Mouse (Mus musculus) T-cell, adult 2 months (primary cell): Measurements from ENCODE around the gene Tbxas1.

Experiments
- DNase-seq: peaks from one replicate; pipeline ENCODE4 v3.0.0; 2022; ENCODE audit warnings: low spot score

Tbxas1 gene

DNA sequence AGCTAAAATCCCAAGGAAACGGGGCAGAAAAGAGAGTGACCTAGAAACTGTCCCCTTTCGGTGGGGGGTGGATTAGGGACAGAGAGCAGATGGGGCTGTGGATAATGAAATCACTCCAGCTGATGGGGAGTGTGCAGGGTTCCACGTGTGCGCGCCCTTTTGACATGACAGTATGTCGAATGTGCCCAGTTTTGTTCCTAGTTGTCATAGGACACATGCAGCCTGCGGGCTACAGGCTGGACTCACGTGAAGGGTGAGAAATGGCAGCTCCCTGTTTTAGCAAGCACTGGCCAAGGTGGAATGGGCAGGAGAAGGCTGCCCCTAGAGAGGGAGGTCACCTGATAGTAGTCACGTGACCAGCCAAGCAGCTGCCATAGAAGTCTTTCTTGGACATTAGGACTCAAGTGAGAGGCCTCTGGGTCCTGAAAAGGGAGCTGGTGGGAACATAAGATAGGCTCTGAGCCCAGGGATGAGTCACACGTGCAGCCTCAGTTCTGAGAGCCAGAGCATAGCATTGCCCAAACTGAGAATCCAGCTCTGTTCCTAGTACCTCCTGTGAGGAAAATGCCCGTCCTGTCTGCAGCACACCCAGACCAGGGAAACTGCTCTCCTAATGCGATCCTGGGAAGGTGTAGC lies 85.7 kb downstream of the Tbxas1 start:
- DNase-seq: no peak

- no peak for DNase-seq
Observed at GRCm38 (mm10) chr6:38961427-38962033, 86.3 kb downstream of the Tbxas1 start.

GRCm38 (mm10) chr6:38966839-38967238 lies 91.6 kb downstream of the Tbxas1 start:
- no peak for DNase-seq

- no peak for DNase-seq
Observed at GRCm38 (mm10) chr6:38967288-38967687, 92.1 kb downstream of the Tbxas1 start.

- no peak for DNase-seq
Observed at GRCm38 (mm10) chr6:38967988-38968387, 92.8 kb downstream of the Tbxas1 start.

DNA sequence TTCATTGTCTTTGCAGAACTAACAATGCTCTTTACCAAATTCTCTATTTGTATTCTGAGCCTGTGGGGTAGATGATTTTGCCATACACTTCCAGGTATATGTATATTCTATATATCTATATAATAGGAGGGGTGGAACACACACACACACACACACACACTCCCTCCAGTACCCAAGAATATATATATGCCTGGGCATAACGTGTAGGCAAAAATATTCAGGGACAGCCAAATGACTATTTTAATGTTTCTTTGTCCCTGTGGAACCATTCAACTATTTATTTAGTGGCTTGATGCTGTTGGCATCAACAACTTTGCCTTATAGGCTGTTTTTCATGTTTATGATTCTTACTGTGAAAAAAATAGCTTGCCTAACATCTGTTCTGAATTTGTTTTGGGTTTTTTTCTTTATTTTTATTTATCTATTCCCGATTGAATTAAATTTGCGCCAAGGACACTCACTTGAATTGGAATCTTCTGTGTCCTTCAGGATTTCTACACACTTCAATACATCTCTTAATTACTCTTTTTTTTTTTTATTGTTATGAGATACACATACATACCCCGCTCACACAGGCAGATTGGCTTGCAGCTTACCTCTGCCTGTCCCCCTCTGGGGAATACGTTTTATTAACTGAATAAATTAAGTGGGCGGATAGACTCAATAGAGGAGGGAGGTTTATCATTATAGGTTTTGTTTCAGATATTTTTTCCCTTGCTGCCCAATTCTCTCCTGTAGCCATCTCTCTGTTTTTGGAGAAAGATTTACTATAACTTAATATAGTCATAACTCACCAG lies 94.9 kb downstream of the Tbxas1 start:
- DNase-seq: no peak

GRCm38 (mm10) chr6:38970759-38971158 lies 95.6 kb downstream of the Tbxas1 start:
- DNase-seq: no peak

- no peak for DNase-seq
Observed at GRCm38 (mm10) chr6:38972826-38973225, 97.6 kb downstream of the Tbxas1 start.

GRCm38 (mm10) chr6:38973441-38974161 lies 98.4 kb downstream of the Tbxas1 start:
- no peak for DNase-seq

- no peak for DNase-seq
Observed at GRCm38 (mm10) chr6:38974162-38974525, 98.9 kb downstream of the Tbxas1 start.

GRCm38 (mm10) chr6:38974536-38975268 lies 99.5 kb downstream of the Tbxas1 start:
- no peak for DNase-seq

- no peak for DNase-seq
Observed at GRCm38 (mm10) chr6:38975866-38976265, 100.7 kb downstream of the Tbxas1 start.

DNA sequence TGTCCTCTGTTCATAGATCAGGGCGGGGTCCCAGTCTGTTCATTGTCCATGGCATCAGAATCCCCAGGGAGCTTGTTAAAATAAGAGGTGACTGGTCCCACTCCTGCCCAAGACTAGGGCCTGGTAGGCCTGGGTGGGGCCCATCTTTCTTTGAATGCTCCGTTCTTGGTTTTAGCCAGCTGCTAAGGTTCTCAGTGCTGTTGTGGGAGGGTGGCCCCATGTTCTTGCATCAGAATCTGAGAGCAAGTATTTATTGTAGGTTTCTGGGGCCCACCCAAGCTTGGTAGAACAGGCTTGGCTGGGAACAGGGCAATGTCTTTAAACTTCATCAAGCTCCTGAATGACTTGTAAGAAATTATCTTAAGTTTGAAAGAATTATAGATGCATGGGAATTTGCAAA lies 101.2 kb downstream of the Tbxas1 start:
- no peak for DNase-seq

DNA sequence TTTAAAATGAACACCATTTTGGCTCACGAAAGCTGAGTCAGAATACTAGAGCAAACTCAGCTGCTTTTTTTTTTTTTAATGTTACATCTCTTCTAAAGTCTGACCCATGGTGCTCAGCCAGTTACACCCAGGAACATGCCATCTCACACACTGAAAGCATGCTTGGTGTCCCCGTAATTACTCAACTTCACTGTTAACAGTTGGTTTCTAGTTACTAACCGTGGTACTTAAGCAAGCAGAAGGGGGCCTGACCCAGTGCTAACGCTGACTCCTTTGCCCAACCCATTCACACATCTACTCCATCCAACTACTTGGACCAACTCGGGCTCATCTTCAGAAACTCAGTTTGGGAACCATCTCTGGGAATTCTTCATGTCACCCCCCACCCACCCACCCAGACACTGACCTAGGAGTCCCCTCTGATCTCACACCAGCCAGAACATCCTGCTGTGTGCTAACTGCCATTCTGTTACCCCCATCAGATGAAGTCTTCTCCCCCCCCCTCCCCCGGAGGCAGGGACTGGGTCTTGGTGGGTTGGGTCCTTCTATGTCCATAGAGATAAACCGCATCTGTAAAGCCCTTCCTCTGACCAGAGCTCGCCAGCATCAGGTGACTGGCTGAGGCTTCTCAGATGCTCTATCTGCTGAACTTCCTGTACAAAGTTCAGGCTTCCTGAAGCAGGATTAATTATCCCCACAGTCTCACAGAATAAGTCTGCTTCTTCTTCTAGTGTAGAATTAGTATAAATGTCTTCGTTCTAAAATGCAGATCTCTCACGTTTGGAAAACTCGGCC lies 105.9 kb downstream of the Tbxas1 start:
- no peak for DNase-seq

DNA sequence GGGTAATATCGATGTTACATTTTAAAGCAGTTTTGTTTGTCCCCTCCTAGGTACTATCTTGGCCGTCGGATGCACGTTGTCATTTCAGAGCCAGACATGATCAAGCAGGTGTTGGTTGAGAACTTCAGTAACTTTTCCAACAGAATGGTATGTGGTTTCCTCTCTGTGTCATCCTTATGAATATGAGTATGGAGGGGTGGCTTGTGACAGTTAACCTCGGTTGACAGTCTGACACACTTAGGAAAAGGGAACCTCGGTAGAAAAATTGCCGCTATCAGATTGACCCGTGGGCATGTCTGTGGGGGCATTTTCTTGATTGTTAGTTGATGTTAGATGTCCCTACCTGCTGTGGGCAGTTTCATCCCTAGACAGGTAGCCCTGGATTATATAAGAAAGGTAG lies 106.9 kb downstream of the Tbxas1 start:
- DNase-seq: no peak

- no peak for DNase-seq
Observed at GRCm38 (mm10) chr6:38982656-38983055, 107.5 kb downstream of the Tbxas1 start.

- no peak for DNase-seq
Observed at GRCm38 (mm10) chr6:38983060-38983459, 107.9 kb downstream of the Tbxas1 start.

GRCm38 (mm10) chr6:38984626-38985025 lies 109.4 kb downstream of the Tbxas1 start:
- DNase-seq: no peak

DNA sequence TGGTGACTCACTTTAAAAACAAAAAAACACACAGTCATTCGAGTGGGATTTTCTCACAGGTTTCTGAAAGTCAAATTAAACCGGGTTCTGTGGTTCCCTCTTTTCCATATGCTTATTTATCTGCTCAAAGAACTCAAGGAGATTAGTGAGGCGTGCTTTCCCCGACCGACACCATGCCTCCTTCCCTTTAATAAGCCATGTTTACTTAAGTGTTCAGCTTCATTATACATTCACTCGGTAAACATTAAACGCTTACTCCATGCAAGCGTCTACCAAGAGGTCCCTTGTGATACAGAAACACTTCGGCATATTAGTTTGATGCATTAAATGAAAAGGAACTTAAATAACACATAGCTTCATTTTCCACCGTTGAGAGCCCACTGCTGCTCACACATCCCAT lies 111.4 kb downstream of the Tbxas1 start:
- no peak for DNase-seq

DNA sequence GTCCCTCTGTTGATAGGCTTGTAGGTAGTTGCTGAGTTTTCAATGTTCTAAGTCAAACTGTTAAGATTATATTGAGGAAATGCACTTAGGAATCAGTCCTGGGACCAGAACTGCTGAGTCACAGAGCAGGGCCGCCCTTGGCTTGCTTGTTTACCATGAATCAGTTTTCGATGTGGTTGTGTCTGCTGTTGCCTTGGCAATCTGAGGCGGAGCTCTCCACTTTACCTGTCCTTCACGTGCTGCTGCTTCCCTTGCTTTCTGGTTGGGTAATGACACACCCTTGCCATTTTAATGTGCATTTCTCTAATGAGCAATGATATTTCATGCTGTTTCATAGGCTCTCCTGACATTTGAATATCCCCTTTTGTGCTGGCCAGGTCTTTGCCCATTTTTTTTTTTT lies 116.8 kb downstream of the Tbxas1 start:
- no peak for DNase-seq

DNA sequence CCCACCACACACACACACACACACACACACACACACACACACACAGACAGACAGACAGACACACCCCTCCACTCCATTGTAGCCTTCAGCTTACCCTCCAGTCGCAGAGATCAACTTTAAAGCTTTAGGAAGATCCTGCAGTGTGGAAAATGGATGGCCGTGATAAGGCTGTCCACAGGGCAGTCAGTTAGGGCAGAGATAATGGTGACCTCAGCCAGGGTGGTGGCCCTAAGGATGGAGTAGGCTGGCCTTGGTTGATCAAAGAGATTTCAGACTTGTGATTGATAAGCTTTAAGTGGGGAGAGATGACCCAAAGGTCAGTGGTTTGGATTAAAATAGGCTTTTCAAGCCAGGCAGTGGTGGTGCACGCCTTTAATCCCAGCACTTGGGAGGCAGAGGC lies 120.6 kb downstream of the Tbxas1 start:
- DNase-seq: no peak
